Mouse (Mus musculus) thymus, adult 2 months (tissue): ENCODE results near the gene Ugt2a2. TPM values are rescaled to one million over a fixed set of nuclear protein-coding genes. Genes with fewer than 3 reads are reported as not detected.
"Not testable (repeated sequence)": the region's sequence is repeated elsewhere in the genome, so short reads cannot be mapped to it uniquely, and the experiment has no call there.

Source experiments
- DNase-seq: peaks from one replicate; pipeline ENCODE4 v3.0.0; 2021
- H3K27ac ChIP-seq: fragments of 200-500 bp; 2 replicates; pipeline ENCODE4 v1.5.1; 2012; ENCODE audit warnings: low read length, control low read depth; ENCODE audit not compliant: control insufficient read depth, insufficient read depth
- H3K27me3 ChIP-seq: fragments of 200-500 bp; 2 replicates; pipeline ENCODE4 v1.6.1; 2012; ENCODE audit warnings: mild to moderate bottlenecking, low read length, moderate library complexity, mixed read lengths; ENCODE audit not compliant: control insufficient read depth, insufficient read depth
- H3K36me3 ChIP-seq: fragments of 200-500 bp; 2 replicates; pipeline ENCODE4 v1.6.1; 2012; ENCODE audit warnings: mild to moderate bottlenecking, low read length, moderate library complexity; ENCODE audit not compliant: control insufficient read depth, insufficient read depth
- H3K4me1 ChIP-seq: fragments of 200-500 bp; replicated peaks from 2 replicates; pipeline ENCODE4 v1.6.1; 2012; ENCODE audit warnings: low read length; ENCODE audit not compliant: control insufficient read depth, insufficient read depth
- H3K4me3 ChIP-seq: fragments of 200-500 bp; 2 replicates; pipeline ENCODE4 v1.5.1; 2012; ENCODE audit warnings: mild to moderate bottlenecking, low read length, control low read depth, moderate library complexity; ENCODE audit not compliant: control insufficient read depth, insufficient read depth
- CTCF ChIP-seq: fragments of 200-500 bp; IDR thresholded peaks from 2 replicates; pipeline ENCODE4 v1.5.1; 2012; ENCODE audit warnings: mild to moderate bottlenecking, control low read depth, low read length, moderate library complexity, borderline replicate concordance; ENCODE audit not compliant: control insufficient read depth, poor library complexity, insufficient read depth; ENCODE audit errors: extremely low read depth
- POLR2A ChIP-seq: fragments of 200-500 bp; IDR thresholded peaks from 2 replicates; pipeline ENCODE4 v1.6.1; 2012; ENCODE audit warnings: mild to moderate bottlenecking, low read length, control low read depth, moderate library complexity; ENCODE audit not compliant: control insufficient read depth, poor library complexity, insufficient read depth; ENCODE audit errors: extremely low read depth
- whole genome bisulfite sequencing: fragments of 180-500 bp; shearing (Covaris S2); methylation state at CpG from one replicate; pipeline ENCODE4 v1.1.7; 2018; 5-methylcytosine and 5-hydroxymethylcytosine counted together
- polyA plus RNA-seq: library from polyadenylated mRNA; depleted of rRNA; stranded (reverse); fragments of >200 nt; gene quantifications from 2 replicates; pipeline ENCODE4 v1.2.3, GENCODE M21; 2012

Ugt2a2 gene
- polyA plus RNA-seq, 1 experiment = not detected

DNA sequence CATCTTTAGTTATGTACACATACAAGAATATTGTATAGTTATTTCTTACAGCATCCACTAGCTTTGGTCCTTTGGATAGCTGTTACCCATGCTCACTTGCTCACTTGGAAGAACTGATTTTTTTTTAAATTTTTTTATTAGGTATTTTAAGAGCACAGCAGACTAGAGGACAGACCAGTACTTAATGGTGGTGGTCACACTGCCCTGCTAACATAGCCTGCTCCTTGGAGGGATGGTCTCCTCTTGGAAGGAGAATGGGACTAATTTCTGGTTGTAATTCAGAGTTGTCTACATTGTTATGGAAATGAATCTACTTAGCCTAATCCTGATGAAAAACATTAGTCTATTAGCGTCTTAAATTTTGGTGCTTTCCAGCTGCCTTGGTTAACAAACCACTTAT, 23.2 kb downstream of the Ugt2a2 start:
- no peak overlapping the region for H3K4me3 ChIP-seq
- H3K36me3 ChIP-seq = no peaks in the 10 kb centered on the region
- TF ChIP-seq CTCF (no peak), POLR2A (no peak)
- no peaks in the 10 kb centered on the region for H3K27me3 ChIP-seq
- H3K27ac ChIP-seq = no peak overlapping the region
- DNase-seq = no peak
- no peaks in the 10 kb centered on the region for H3K4me1 ChIP-seq
- WGBS = 68% methylated on average over 1 of the region's 1 CpGs

DNA sequence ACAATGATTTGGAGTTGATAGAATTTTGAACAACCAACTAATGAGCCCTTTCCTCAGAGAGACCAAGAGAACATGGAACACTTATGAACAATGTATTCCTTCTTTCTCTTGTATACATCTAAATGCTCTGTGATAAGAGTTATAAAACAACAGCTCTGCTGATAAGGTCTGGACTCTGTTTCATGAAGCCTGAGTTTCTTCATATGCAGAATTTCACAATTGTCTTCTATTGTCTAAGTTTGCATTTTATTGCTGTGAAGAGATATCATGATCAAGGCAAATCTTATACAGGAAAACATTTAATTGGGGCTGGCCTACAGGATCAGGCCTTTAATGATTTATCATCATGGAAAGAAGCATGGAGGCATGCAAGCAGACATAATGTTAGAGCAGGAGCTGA, 24.4 kb downstream of the Ugt2a2 start:
- Histone ChIP-seq H3K27ac (no peak overlapping the region), H3K36me3 (no peaks in the 10 kb centered on the region), H3K27me3 (no peaks in the 10 kb centered on the region), H3K4me3 (no peak overlapping the region), H3K4me1 (no peaks in the 10 kb centered on the region)
- TF ChIP-seq CTCF (no peak), POLR2A (no peak)
- DNase-seq = no peak

DNA sequence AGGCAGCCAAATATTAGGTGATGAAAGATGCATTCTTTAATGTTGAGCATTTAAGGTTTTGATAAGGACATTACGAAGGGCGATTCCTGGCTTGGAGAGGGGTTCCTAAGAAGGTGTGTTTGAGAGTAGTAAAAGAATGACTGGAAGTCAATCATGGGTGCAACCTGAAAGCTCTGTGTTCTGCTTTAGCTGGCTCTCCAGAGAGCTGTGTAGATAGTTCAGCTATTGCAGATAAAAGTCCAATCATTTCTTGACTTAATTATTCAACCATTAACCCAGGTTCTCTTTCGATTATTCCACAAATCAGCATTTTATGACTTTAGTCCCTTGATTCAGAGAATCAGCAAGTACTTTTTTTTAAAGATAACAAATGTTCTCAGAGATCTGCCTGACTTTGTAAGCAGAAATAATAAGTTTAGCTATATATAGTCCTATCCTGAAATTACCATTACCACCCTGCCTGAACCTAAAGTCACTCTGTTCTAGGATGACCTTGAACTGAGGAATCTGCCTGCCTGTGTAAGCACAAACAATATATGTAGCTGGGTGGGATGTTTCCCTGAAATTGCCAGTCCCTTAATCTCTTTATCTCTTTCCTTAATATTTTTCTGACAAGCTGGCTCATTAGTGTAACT, 25.7 kb downstream of the Ugt2a2 start:
- no peaks in the 10 kb centered on the region for H3K27me3 ChIP-seq
- no peak overlapping the region for H3K4me3 ChIP-seq
- WGBS = 96% methylated on average over 3 of the region's 3 CpGs
- no peak for DNase-seq
- TF ChIP-seq POLR2A = no peak
- no peak for TF ChIP-seq CTCF
- no peaks in the 10 kb centered on the region for H3K4me1 ChIP-seq
- H3K27ac ChIP-seq = no peak overlapping the region
- H3K36me3 ChIP-seq = no peaks in the 10 kb centered on the region

DNA sequence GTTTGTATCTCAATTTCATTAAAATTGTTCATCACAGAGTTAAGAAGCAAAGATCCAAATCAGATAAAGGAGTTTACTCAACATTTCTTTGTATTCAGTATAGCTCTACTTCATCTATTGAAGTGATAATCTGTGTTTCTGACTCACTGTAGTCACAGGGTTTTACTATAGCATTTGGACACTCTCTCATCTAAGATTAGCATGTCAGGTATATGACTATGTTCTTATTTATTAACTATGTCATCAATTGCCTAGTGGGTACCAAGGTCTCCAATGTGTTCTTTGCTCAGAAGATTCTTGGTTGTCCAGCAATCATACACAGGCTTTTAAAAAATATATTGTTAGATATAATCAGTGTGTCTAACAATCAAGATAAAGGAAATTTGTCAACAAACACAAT, 26.5 kb downstream of the Ugt2a2 start:
- Histone ChIP-seq H3K4me1 (no peaks in the 10 kb centered on the region), H3K27me3 (no peaks in the 10 kb centered on the region), H3K36me3 (no peaks in the 10 kb centered on the region), H3K4me3 (no peak overlapping the region), H3K27ac (no peak overlapping the region)
- TF ChIP-seq CTCF (no peak), POLR2A (no peak)
- no peak for DNase-seq

DNA sequence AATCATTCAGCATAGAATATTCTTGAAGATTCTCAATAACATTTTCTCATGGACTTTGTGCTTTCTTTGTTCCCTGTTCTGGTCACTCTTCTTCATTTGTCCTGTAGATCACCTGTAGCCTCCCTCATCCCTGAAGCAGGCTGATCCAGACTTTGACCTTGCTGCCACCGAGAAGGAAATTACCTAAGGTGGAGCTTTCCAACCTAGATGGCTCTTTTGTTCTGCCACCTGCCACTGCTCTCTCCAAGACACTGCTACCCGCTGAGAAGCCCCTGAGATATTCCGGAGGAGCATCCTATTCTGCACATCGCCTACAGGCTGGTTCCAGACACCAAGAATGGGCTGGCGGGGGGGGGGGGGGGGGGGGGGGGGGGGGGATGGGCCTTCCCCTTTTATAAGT, 29.5 kb downstream of the Ugt2a2 start:
- H3K27ac ChIP-seq, H3K27me3 ChIP-seq, H3K4me3 ChIP-seq, H3K36me3 ChIP-seq, DNase-seq, H3K4me1 ChIP-seq: not testable (repeated sequence)
- 92% methylated on average over 4 of the region's 5 CpGs for WGBS

DNA sequence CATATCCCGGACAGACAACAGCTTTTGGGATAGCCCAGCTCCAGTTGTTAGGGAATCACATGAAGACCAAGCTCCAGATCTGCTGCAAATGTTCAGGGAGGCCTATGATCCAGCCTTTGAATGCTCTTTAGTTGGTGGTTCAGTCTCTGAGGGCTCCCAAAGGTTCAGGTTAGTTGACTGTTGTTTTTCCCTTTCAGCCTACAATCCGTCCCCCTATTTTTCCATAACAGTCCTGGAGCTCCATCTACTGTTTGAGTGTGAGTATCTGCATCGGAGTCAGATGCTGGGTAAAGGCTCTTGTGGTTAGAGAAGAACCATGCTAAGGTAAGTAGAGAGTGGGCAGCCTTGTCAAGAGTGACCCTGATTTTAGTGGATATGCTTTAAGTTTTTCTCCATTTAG, 45.8 kb downstream of the Ugt2a2 start:
- no peak overlapping the region for H3K27ac ChIP-seq
- WGBS = 54% methylated on average over 3 of the region's 3 CpGs
- TF ChIP-seq POLR2A (no peak), CTCF (no peak)

DNA sequence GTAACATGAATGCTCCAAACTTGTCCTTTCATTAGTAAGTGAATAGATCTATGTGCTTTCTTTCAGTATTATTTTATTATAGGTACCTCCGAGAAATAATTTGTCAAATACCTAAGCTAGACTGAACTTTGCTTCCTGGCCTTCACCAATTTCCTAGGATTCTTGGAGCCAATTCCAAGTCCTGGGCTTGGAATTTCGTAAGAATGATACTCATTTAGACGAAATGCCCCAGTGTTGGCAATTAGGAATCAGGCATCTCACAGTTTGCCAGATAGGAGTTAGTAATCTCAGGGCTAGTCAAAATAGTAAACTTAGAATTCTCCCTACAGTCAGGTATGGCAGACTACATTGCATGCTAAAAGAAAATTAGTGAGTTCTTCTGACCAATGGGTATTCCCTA, 56.4 kb downstream of the Ugt2a2 start:
- no peak for TF ChIP-seq POLR2A
- Histone ChIP-seq H3K4me1 (no peaks in the 10 kb centered on the region), H3K36me3 (no peaks in the 10 kb centered on the region), H3K27ac (no peak overlapping the region), H3K27me3 (no peaks in the 10 kb centered on the region), H3K4me3 (no peak overlapping the region)
- DNase-seq = no peak
- 78% methylated on average over 3 of the region's 3 CpGs for WGBS

More for the DNA sequence above, 45.8 kb downstream of the Ugt2a2 start:
- no peaks in the 10 kb centered on the region for H3K4me1 ChIP-seq
- H3K27me3 ChIP-seq = no peaks in the 10 kb centered on the region
- no peaks in the 10 kb centered on the region for H3K36me3 ChIP-seq
- H3K4me3 ChIP-seq = no peak overlapping the region
- DNase-seq = no peak

DNA sequence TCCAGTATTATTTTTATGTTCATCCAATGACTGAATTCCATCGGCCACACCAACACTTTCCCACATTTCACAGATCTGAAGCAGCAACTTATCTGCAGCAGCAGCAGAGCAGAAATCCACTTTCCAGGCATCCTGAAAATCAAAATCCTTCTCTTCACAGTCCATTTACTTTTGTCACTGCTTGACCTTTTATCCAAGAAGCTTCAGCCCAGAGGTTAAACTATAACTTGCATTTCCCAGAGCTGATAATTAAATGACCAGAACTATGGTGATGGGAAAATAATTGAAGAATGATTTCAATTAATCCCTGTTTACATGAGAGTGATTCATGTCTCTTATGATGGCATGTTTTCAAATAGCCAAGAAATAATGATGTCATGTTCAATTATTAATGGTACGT, 58.0 kb downstream of the Ugt2a2 start, which contains the start of gene Ugt2b38:
Gene Ugt2b38, minus strand, starts transcription at position 163 of the 400 bp plus-strand sequence.
- WGBS = 98% methylated on average over 1 of the region's 2 CpGs
- not testable (repeated sequence) for H3K27ac ChIP-seq, H3K4me1 ChIP-seq, DNase-seq, H3K4me3 ChIP-seq, H3K27me3 ChIP-seq, H3K36me3 ChIP-seq
